Mouse (Mus musculus) MEL (cell line): Measurements from ENCODE around the gene Peg12.

Experiments
- CHD2 ChIP-seq: IDR thresholded peaks from 2 replicates; pipeline ENCODE4 v1.6.1; 2011; ENCODE audit warnings: low read length, improper control_type of control experiment
- CTCF ChIP-seq, 3 experiments: IDR thresholded peaks in 2 of 3; conservative IDR thresholded peaks in 1 of 3; 2 replicates each; pipeline ENCODE4 v1.5.1; 2011 to 2012; ENCODE audit warnings: low read length in 3 of 3, low read depth in 2 of 3, mild to moderate bottlenecking in 2 of 3, improper control_type of control experiment in 1 of 3, inconsistent platforms in 1 of 3, mixed read lengths in 1 of 3, moderate library complexity in 1 of 3; ENCODE audit not compliant: control insufficient read depth in 1 of 3, insufficient read depth in 1 of 3, poor library complexity in 1 of 3, severe bottlenecking in 1 of 3
- GATA1 ChIP-seq: IDR thresholded peaks from 2 replicates; pipeline ENCODE4 v1.6.1; 2011; ENCODE audit warnings: low read depth, low read length, improper control_type of control experiment
- HCFC1 ChIP-seq: IDR thresholded peaks from 2 replicates; pipeline ENCODE4 v1.6.1; 2012; ENCODE audit warnings: low read depth, mild to moderate bottlenecking, inconsistent platforms, low read length, improper control_type of control experiment, moderate library complexity
- MAFK ChIP-seq: IDR thresholded peaks from 2 replicates; pipeline ENCODE4 v1.6.1; 2011; ENCODE audit warnings: low read depth, mild to moderate bottlenecking, low read length, improper control_type of control experiment, borderline replicate concordance
- MAZ ChIP-seq: IDR thresholded peaks from 2 replicates; pipeline ENCODE4 v1.6.1; 2012; ENCODE audit warnings: low read depth, mild to moderate bottlenecking, inconsistent platforms, low read length, improper control_type of control experiment
- MXI1 ChIP-seq: IDR thresholded peaks from 2 replicates; pipeline ENCODE4 v1.6.1; 2011; ENCODE audit warnings: mild to moderate bottlenecking, low read depth, low read length, improper control_type of control experiment
- NELFE ChIP-seq: IDR thresholded peaks from 2 replicates; pipeline ENCODE4 v1.6.1; 2011; ENCODE audit warnings: low read depth, low read length, improper control_type of control experiment
- POLR2A ChIP-seq, 2 experiments: IDR thresholded peaks; 2 replicates each; pipeline ENCODE4 v1.6.1; 2011 to 2012; ENCODE audit warnings: low read length in 2 of 2, mild to moderate bottlenecking in 2 of 2, control low read depth in 1 of 2, improper control_type of control experiment in 1 of 2, low read depth in 1 of 2, moderate library complexity in 1 of 2; ENCODE audit not compliant: control insufficient read depth in 1 of 2, insufficient read depth in 1 of 2, poor library complexity in 1 of 2
- POLR2AphosphoS2 ChIP-seq: IDR thresholded peaks from 2 replicates; pipeline ENCODE4 v1.6.1; 2011; ENCODE audit warnings: low read length, improper control_type of control experiment
- TAL1 ChIP-seq: IDR thresholded peaks from 2 replicates; pipeline ENCODE4 v1.6.1; 2012; ENCODE audit warnings: mild to moderate bottlenecking, inconsistent platforms, low read length, moderate library complexity, mixed read lengths
- TCF12 ChIP-seq: IDR thresholded peaks from 2 replicates; pipeline ENCODE4 v1.6.1; 2014; ENCODE audit warnings: low read depth, mild to moderate bottlenecking, inconsistent platforms, low read length, improper control_type of control experiment, moderate library complexity

DNA sequence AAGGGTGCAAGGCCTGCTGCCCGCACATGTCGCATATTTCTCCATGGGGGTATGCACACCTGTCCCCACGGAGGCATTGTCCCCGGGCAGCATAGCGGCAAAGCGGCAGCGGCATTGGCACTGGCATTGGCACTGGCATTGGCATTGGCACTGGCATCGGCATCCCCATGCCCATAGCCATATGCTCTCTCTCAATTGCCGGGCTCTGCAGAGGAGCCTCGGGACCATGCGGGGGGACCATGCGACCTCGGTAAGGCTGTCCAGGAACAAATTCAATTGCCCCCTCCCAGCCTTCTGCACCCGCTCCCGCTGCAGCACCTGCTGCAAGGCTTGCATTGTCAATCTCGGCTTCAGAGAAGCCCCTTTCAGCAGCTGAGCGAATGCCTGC is 45.2 kb downstream of the Peg12 start:
- no peak for TF ChIP-seq HCFC1
- TF ChIP-seq MXI1 = no peak
- no peak for TF ChIP-seq GATA1
- no peak for TF ChIP-seq POLR2A (IDR thresholded peaks at IDR 0.05; ENCODE audit: control insufficient read depth in 1 of 2, insufficient read depth in 1 of 2, low read depth in 1 of 2, low read length in 2 of 2, poor library complexity in 1 of 2)
- no peak for TF ChIP-seq NELFE
- no peak for TF ChIP-seq MAFK
- TF ChIP-seq CHD2 = no peak
- no peak for TF ChIP-seq MAZ
- TF ChIP-seq CTCF (IDR thresholded peaks at IDR 0.05 in 2 of 3, conservative IDR thresholded peaks at IDR 0.05 in 1 of 3; ENCODE audit: control insufficient read depth in 1 of 3, insufficient read depth in 1 of 3, low read depth in 2 of 3, low read length in 3 of 3, poor library complexity in 1 of 3, severe bottlenecking in 1 of 3) = no peak
- no peak for TF ChIP-seq TCF12
- TF ChIP-seq POLR2AphosphoS2 = no peak
- no peak for TF ChIP-seq TAL1
